Mouse (Mus musculus): Measurements from ENCODE around the gene Vps41. TPM values are rescaled to one million over a fixed set of nuclear protein-coding genes. Genes with fewer than 3 reads are reported as not detected.

Gene Vps41
- polyA plus RNA-seq, 1 experiment from 2014 or later: 73.7 TPM

- Histone ChIP-seq H3K9ac (no peak overlapping the region), H3K4me1 (no peaks in the 10 kb centered on the region), H3K9me3 (no peaks in the 10 kb centered on the region), H3K27me3 (no peaks in the 10 kb centered on the region), H3K27ac (no peak overlapping the region), H3K4me2 (no peak overlapping the region), H3K36me3 (no peaks in the 10 kb centered on the region), H3K4me3 (no peak overlapping the region)
- WGBS: 85% methylated on average over 1 of the region's 1 CpGs
- ATAC-seq (ENCODE audit: insufficient number of reproducible peaks, insufficient read depth, low FRiP score, low TSS enrichment, low read depth): no peak
These were observed 44.4 kb downstream of the Vps41 start for GRCm38 (mm10) chr13:18761452-18761851.

DNA sequence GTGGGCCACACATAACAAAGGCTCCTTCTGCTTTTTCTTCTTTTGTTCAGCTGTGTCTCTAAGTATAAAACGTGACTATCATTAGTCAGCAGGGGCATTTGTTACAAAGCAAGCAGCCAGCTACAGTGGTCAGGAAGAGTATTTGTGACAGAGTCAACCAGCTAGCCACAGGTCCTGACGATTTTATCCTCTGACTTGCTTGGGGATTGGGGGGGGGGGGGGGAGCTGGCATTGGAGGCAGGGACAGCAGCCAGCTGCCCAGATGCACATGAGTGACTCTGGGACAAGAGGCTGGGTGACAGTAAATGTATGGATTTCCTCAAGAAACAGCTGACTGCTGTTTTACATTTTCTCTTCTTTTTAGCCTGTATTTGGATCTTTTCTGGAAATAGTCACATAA lies 50.8 kb downstream of the Vps41 start:
- Histone ChIP-seq H3K27ac (no peak overlapping the region), H3K27me3 (no peaks in the 10 kb centered on the region), H3K9me3 (no peaks in the 10 kb centered on the region), H3K36me3 (no peaks in the 10 kb centered on the region), H3K4me1 (no peaks in the 10 kb centered on the region), H3K4me3 (no peak overlapping the region), H3K4me2 (no peak overlapping the region), H3K9ac (no peak overlapping the region)
- 14% methylated on average over 2 of the region's 2 CpGs for WGBS
- ATAC-seq (ENCODE audit: insufficient number of reproducible peaks, insufficient read depth, low FRiP score, low TSS enrichment, low read depth): no peak

DNA sequence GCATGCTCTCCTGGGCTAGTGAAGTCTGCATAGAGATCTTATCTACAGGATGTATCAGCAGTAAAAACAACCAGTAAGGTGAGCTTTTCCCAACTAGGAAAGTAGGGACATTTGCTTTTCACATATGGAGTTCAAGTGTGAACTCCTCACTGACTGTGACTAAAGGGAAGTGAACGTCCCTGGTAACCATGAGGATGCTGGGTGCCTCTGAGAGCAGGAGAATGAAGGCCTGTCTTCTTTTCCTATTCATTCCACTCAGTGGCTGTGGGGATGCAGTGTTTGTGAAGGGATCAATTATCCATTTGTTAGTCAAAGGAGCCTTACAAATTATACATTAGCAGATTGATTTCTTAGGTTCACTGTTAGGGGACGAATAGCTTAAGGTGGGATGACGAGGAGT lies 51.4 kb downstream of the Vps41 start:
- 55% methylated on average over 3 of the region's 3 CpGs for WGBS
- ATAC-seq (ENCODE audit: insufficient number of reproducible peaks, insufficient read depth, low FRiP score, low TSS enrichment, low read depth): no peak

DNA sequence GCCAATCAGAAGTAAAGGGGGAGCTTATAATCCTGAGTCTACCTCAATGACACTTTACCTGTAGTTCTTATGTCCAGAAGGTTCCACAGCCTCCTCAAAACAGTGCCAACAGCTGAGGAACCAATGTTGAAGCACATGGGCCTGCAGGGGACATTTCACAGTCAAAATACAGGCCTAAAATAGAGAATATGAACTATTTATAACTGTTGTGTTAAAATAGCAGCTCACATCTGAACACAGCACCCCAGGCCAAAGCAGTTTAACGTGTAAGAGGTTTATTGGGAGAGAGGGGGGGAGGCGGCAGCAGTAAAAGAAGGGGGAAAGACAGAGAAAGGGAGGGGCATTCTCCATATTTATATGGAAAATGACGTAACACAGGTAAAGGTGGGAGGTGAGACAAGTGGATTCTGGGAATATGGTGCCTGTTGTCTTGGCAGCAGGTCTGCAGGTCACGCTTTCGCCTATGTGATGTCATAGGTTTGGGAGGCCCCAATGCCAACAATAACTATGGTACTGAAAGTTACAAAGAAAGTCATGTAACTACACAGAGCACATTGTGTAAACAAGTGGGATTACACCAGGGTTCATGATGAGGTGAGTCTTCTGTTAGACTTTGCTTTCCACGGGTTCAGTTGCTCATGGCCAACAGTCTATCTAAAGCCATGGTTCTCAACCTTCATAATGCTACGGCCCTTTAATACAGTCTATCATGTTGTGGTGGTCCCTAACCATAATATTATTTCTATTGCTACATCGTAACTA lies 56.5 kb downstream of the Vps41 start:
- H3K36me3 ChIP-seq: no peaks in the 10 kb centered on the region
- no peak overlapping the region for H3K4me3 ChIP-seq
- H3K27me3 ChIP-seq: no peaks in the 10 kb centered on the region
- H3K27ac ChIP-seq: no peak overlapping the region
- H3K4me1 ChIP-seq: no peaks in the 10 kb centered on the region
- no peak for ATAC-seq (ENCODE audit: insufficient number of reproducible peaks, insufficient read depth, low FRiP score, low TSS enrichment, low read depth)
- no peaks in the 10 kb centered on the region for H3K9me3 ChIP-seq
- no peak overlapping the region for H3K4me2 ChIP-seq
- 87% methylated on average over 8 of the region's 8 CpGs for WGBS
- no peak overlapping the region for H3K9ac ChIP-seq

More for the DNA sequence above, 51.4 kb downstream of the Vps41 start:
- no peaks in the 10 kb centered on the region for H3K4me1 ChIP-seq
- H3K9ac ChIP-seq: no peak overlapping the region
- no peak overlapping the region for H3K4me2 ChIP-seq
- H3K36me3 ChIP-seq: no peaks in the 10 kb centered on the region
- H3K9me3 ChIP-seq: no peaks in the 10 kb centered on the region
- H3K4me3 ChIP-seq: no peak overlapping the region
- H3K27me3 ChIP-seq: no peaks in the 10 kb centered on the region
- no peak overlapping the region for H3K27ac ChIP-seq

GRCm38 (mm10) chr13:18781250-18781649 lies 64.2 kb downstream of the Vps41 start:
- ATAC-seq (ENCODE audit: insufficient number of reproducible peaks, insufficient read depth, low FRiP score, low TSS enrichment, low read depth): no peak
- Histone ChIP-seq H3K4me2 (no peak overlapping the region), H3K4me3 (no peak overlapping the region), H3K27me3 (no peaks in the 10 kb centered on the region), H3K9ac (no peak overlapping the region), H3K36me3 (no peaks in the 10 kb centered on the region), H3K9me3 (no peaks in the 10 kb centered on the region), H3K27ac (no peak overlapping the region), H3K4me1 (no peaks in the 10 kb centered on the region)
- WGBS: 84% methylated on average over 2 of the region's 2 CpGs

DNA sequence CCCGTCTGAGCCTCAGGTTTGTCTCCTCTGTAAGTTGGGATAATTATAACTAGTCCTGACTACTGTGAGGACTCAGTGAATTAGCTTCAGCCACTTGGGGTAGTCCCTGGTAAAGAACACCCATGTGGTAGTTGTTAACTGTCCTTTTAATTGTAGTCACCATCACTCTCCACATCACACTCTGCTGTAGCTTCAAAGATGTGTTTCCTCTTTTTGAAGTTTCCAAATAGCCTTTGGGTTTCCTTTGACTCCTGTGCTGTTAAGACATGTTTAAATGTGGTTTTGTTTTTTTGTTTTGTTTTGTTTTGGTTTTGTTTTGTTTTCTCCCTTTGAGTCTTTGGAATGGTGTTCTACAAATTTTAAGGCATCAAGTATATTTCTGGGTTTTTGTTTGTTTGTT lies 68.6 kb downstream of the Vps41 start:
- no peak for ATAC-seq (ENCODE audit: insufficient number of reproducible peaks, insufficient read depth, low FRiP score, low TSS enrichment, low read depth)
- Histone ChIP-seq H3K9ac (no peak overlapping the region), H3K27me3 (no peaks in the 10 kb centered on the region), H3K27ac (no peak overlapping the region), H3K9me3 (no peaks in the 10 kb centered on the region), H3K4me2 (no peak overlapping the region), H3K4me3 (no peak overlapping the region), H3K4me1 (peaks cover 22% of the 10 kb centered on the region), H3K36me3 (no peaks in the 10 kb centered on the region)
- 42% methylated on average over 1 of the region's 1 CpGs for WGBS

GRCm38 (mm10) chr13:18788040-18788439 lies 71.0 kb downstream of the Vps41 start:
- no peak for ATAC-seq (ENCODE audit: insufficient number of reproducible peaks, insufficient read depth, low FRiP score, low TSS enrichment, low read depth)
- H3K9me3 ChIP-seq: no peaks in the 10 kb centered on the region
- H3K27ac ChIP-seq: peak overlapping the region; percentile 60; the same call in 1 of the 2 replicates
- no peaks in the 10 kb centered on the region for H3K27me3 ChIP-seq
- H3K4me3 ChIP-seq: no peak overlapping the region
- H3K36me3 ChIP-seq: no peaks in the 10 kb centered on the region
- 96% methylated on average over 4 of the region's 4 CpGs for WGBS
- peaks cover 26% of the 10 kb centered on the region for H3K4me1 ChIP-seq
- no peak overlapping the region for H3K4me2 ChIP-seq
- 0 out of 2 replicates have a peak overlapping the region, but pooled peaks have one; percentile 22 for H3K9ac ChIP-seq

DNA sequence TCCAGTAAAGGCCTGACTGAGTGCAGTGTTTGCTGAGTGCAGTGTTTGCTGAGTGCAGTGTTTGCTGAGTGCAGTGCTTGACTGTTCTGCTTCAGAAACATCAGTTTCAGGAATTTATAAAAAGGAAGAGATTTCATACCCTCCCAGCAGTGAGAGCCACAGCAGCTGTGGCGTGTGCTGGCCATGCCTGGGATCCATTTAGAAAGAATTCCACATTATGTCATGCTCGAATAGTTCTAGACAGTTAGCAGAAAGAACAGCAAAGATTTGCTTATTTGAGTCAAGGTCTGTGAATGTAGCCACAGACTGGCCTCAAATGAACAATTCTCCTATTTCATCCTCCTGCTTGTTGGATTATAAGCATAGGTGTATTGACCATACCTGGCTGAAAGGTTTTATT lies 71.6 kb downstream of the Vps41 start:
- Histone ChIP-seq H3K27me3 (no peaks in the 10 kb centered on the region), H3K4me3 (no peak overlapping the region), H3K9me3 (no peaks in the 10 kb centered on the region), H3K36me3 (no peaks in the 10 kb centered on the region), H3K4me2 (no peak overlapping the region), H3K27ac (peak overlapping the region; percentile 60), H3K4me1 (peaks cover 26% of the 10 kb centered on the region), H3K9ac (0 out of 2 replicates have a peak overlapping the region, but pooled peaks have one; percentile 22)
- 14% methylated on average over 2 of the region's 2 CpGs for WGBS
- peak; percentile 32; the same call in 1 of the 2 replicates for ATAC-seq (ENCODE audit: insufficient number of reproducible peaks, insufficient read depth, low FRiP score, low TSS enrichment, low read depth)

DNA sequence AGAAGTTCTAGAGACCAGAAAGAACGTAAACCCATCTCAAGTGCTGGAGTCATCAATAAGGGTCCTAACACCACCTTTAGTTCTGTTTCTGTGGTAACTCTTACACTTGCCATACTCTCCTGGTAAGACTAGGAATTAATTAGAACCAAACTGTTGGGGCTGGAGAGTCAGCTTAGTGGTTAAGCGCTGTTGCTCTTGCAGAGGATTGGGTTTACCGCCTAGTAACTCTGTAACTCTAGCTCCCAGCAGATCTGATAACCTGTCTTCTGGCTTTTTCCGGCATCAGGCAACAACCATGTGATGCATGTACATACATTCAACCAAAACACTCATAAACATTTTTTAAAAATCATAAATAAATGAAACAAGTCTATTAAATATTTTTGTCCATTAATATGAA lies 72.6 kb downstream of the Vps41 start:
- Histone ChIP-seq H3K27me3 (no peaks in the 10 kb centered on the region), H3K4me2 (no peak overlapping the region), H3K9ac (no peak overlapping the region), H3K27ac (peak overlapping the region; percentile 28; the same call in 1 of the 2 replicates), H3K36me3 (no peaks in the 10 kb centered on the region), H3K4me1 (peaks cover 26% of the 10 kb centered on the region), H3K9me3 (no peaks in the 10 kb centered on the region), H3K4me3 (no peak overlapping the region)
- ATAC-seq (ENCODE audit: insufficient number of reproducible peaks, insufficient read depth, low FRiP score, low TSS enrichment, low read depth): no peak
- 55% methylated on average over 4 of the region's 4 CpGs for WGBS

- no peaks in the 10 kb centered on the region for H3K9me3 ChIP-seq
- no peak overlapping the region for H3K4me3 ChIP-seq
- no peak overlapping the region for H3K9ac ChIP-seq
- H3K36me3 ChIP-seq: no peaks in the 10 kb centered on the region
- no peak overlapping the region for H3K4me2 ChIP-seq
- H3K27ac ChIP-seq: 0 out of 2 replicates have a peak overlapping the region, but pooled peaks have one; percentile 51
- WGBS: 64% methylated on average over 6 of the region's 6 CpGs
- H3K4me1 ChIP-seq: peaks cover 26% of the 10 kb centered on the region
- no peaks in the 10 kb centered on the region for H3K27me3 ChIP-seq
- no peak for ATAC-seq (ENCODE audit: insufficient number of reproducible peaks, insufficient read depth, low FRiP score, low TSS enrichment, low read depth)
These were observed 73.0 kb downstream of the Vps41 start for GRCm38 (mm10) chr13:18790086-18790485.

DNA sequence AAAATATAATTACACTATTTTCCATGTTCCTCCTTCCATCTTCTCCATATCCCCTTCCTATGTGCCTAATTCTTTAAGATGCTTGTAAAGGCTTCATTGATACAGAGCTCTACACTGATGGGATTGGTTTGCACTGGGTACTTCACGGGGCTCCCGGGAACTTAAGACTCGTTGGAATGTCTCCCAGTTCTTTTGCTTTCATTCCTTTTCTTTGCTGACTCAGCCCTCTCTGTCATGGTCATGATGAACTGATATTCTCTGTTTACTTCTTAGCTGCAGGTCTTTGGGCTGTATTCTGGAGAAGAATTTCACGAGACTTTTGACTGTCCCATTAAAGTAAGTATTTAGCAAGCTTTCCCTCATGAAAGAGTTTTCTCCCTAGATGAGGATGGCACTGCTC lies 74.2 kb downstream of the Vps41 start:
- Histone ChIP-seq H3K4me1 (peaks cover 26% of the 10 kb centered on the region), H3K36me3 (no peaks in the 10 kb centered on the region), H3K9me3 (no peaks in the 10 kb centered on the region), H3K27ac (no peak overlapping the region), H3K4me2 (no peak overlapping the region), H3K4me3 (no peak overlapping the region), H3K27me3 (no peaks in the 10 kb centered on the region), H3K9ac (no peak overlapping the region)
- 36% methylated on average over 4 of the region's 4 CpGs for WGBS
- ATAC-seq (ENCODE audit: insufficient number of reproducible peaks, insufficient read depth, low FRiP score, low TSS enrichment, low read depth): no peak

DNA sequence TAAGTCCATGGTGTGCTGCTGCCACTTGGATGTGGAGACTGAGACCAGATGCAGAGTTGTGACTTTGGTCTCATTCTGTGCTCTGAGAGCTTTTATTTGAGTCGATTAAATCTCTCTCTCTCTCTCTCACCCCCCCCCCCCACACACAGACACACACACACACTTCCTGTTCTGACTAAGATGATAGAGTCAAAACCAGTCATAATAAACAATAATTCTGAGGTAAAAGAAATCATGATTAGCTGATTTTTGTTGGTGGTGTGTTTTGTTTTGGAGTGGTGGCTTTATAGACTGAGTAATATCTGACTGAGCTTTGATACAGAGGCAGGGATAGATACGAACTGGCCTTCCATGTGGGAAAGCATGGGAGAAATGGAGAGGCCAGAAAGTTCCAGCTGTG lies 74.6 kb downstream of the Vps41 start:
- no peaks in the 10 kb centered on the region for H3K9me3 ChIP-seq
- no peak for ATAC-seq (ENCODE audit: insufficient number of reproducible peaks, insufficient read depth, low FRiP score, low TSS enrichment, low read depth)
- WGBS: 91% methylated on average over 2 of the region's 2 CpGs

More for the DNA sequence above, 74.6 kb downstream of the Vps41 start:
- peaks cover 26% of the 10 kb centered on the region for H3K4me1 ChIP-seq
- no peaks in the 10 kb centered on the region for H3K36me3 ChIP-seq
- no peaks in the 10 kb centered on the region for H3K27me3 ChIP-seq
- no peak overlapping the region for H3K9ac ChIP-seq
- no peak overlapping the region for H3K4me3 ChIP-seq
- no peak overlapping the region for H3K27ac ChIP-seq
- no peak overlapping the region for H3K4me2 ChIP-seq

Data from embryonic facial prominence, embryonic 13.5 days (tissue).